Mouse (Mus musculus): ENCODE data around the gene Zfr.
A peak's percentile ranks its signal among the peaks of the same experiment; 100 is the strongest.
"Not testable (repeated sequence)": the region's sequence is repeated elsewhere in the genome, so short reads cannot be mapped to it uniquely, and the experiment has no call there.

Zfr gene

DNA sequence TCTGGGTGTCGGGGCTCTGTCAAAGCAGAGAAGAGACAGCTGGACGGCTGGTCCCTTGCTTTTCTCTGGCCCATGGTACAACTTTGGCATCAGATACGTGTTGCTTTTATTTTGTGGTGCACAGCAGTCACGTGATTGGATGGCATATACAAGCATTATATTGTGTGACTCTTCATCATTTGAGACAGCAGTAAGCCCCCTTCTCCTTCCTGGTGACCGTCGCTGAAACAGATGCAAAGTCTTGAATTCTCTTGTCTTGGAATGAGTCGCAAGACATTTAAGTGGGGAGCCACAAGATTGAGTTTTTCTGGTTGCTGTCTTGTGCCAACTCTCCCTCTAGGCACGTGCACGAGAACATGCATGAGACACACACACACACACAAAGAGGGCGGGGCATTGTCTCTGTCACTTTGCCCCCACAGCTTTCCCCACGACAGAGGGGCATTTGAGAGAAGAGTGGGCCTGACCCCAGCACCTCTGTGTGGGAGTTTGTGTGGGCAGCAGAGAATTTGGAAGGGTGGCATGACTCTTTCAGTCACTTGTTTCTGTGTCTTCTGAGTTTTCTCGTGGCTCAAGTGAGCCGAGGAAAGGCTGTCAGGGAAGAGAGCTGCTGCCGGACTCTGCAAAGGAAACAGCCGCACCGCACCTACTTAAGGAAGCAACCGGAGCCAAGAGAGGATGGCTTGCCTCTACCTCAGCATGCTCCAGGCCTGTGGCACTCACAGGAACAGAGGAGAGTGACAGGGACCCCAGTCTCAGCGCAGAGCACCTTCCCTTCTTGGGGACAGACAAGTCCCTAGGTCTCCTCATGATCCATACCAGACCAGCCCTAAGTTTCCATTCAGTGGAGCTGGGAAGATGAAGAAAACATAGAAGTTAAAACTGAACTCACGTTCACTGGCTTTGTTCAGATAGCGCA, 77.4 kb downstream of the Zfr start:
- no peak for DNase-seq (ENCODE audit: low spot score)

- DNase-seq (ENCODE audit: low spot score): no peak
These were observed 78.3 kb downstream of the Zfr start for GRCm38 (mm10) chr15:12195966-12196365.

- DNase-seq (ENCODE audit: low spot score): peak; percentile 71
These were observed 79.0 kb downstream of the Zfr start for GRCm38 (mm10) chr15:12196410-12197191.

GRCm38 (mm10) chr15:12197361-12197760, 79.7 kb downstream of the Zfr start:
- no peak for DNase-seq (ENCODE audit: low spot score)

- DNase-seq (ENCODE audit: low spot score): no peak
These were observed 82.4 kb downstream of the Zfr start for GRCm38 (mm10) chr15:12200021-12200420.

GRCm38 (mm10) chr15:12201856-12202255, 84.2 kb downstream of the Zfr start:
- DNase-seq (ENCODE audit: low spot score): no peak

- no peak for DNase-seq (ENCODE audit: low spot score)
These were observed 84.8 kb downstream of the Zfr start for GRCm38 (mm10) chr15:12202456-12202855.

- not testable (repeated sequence) for DNase-seq (ENCODE audit: low spot score)
These were observed 85.4 kb downstream of the Zfr start for GRCm38 (mm10) chr15:12203008-12203407.

- DNase-seq (ENCODE audit: low spot score): no peak
These were observed 86.1 kb downstream of the Zfr start for GRCm38 (mm10) chr15:12203512-12204318.

DNA sequence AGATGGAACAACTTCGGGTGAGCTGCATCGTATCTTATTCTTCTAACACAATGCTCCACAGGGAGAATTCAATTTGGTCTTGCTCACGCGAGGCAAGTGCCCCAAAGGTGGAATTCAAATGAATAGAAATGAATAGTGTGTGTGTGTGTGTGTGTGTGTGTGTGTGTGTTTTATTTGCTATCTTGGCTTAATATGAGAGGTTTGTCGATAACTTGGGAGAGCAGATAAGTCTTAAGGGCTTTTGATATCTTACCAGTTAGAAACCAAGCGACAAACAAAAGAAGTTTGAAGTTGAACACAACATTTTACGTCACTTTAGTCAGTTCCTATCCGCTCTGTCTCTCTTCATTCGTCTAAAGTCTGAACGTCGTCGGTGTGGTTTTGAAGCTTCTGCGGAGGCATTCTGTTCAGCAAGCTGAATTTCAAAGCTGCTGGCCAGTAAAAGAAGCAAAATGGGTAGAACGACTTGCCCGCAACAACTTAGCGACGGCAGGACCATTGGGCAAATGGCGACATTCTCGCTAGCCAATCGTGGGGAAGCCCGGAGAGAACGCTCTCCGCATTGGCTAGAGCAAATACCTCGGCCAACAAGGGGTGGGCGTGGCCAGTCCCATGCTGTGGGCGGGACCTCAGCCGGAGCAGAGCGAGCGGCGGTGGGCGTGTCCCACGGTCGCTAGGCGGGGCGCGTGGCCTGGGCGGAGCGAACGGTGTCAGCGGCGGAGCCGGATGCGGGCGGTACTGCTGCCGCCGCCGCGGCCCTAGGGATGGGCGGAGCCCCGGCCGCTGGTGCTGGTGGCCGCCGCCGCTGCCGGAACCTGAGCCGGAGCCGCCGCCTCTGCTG, 86.9 kb downstream of the Zfr start, which contains the start of gene Mtmr12:
TSS of gene Mtmr12 (plus strand) at position 710 of the 841 bp plus-strand sequence.
- peak; percentile 100 for DNase-seq (ENCODE audit: low spot score)

GRCm38 (mm10) chr15:12205160-12205901, 87.7 kb downstream of the Zfr start:
- no peak for DNase-seq (ENCODE audit: low spot score)

- DNase-seq (ENCODE audit: low spot score): no peak
These were observed 88.4 kb downstream of the Zfr start for GRCm38 (mm10) chr15:12205902-12206645.

DNA sequence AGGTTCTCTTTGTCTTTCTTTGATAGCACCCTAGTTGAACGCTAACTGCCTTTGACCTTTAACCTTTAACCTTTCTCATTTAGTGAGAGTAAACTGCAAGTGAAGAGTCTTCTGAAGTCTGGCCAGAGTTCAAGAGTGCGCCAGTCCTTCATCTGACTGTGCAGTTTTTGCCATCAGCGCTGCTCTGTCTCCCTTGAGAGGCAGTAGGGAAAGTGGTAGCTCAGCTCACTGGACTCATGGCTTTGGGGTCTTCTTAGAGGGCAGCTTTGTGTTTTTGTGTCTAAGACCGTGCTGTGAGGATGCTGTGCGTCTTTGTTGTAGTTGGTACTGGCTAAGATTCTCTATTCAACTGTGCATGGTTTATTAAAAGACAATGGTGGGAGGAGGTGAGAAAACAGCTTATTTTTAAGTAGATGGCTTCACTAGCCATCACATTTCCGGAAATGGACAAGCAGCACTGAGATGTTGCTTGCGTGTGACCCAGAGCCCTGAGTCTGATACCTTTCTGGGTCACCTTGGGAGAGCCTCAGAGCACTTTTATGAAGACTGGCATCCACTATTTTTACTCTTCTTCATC, 89.1 kb downstream of the Zfr start:
- DNase-seq (ENCODE audit: low spot score): no peak

- DNase-seq (ENCODE audit: low spot score): no peak
These were observed 90.0 kb downstream of the Zfr start for GRCm38 (mm10) chr15:12207556-12208090.

GRCm38 (mm10) chr15:12211577-12211976, 93.9 kb downstream of the Zfr start:
- DNase-seq (ENCODE audit: low spot score): no peak

DNA sequence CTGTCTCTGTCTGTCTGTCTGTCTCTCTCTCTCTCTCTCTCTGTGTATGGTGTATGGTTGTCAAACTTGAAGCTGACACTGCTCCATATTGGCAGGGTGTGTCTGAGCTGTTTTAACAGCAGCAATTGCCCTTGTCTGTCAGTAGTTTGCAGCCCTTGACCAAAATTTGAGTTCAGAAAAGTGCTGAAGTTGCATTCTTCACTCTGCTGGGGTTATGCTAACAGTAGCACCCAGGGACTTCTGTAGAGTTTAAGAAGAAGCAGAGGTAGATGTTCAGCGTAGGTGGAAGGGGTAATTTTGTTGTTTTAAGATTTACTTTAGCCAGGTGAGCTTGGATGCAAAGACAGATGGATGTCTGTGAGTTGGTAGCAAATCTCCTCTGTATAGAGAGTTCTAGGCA, 94.6 kb downstream of the Zfr start:
- DNase-seq (ENCODE audit: low spot score): no peak

DNA sequence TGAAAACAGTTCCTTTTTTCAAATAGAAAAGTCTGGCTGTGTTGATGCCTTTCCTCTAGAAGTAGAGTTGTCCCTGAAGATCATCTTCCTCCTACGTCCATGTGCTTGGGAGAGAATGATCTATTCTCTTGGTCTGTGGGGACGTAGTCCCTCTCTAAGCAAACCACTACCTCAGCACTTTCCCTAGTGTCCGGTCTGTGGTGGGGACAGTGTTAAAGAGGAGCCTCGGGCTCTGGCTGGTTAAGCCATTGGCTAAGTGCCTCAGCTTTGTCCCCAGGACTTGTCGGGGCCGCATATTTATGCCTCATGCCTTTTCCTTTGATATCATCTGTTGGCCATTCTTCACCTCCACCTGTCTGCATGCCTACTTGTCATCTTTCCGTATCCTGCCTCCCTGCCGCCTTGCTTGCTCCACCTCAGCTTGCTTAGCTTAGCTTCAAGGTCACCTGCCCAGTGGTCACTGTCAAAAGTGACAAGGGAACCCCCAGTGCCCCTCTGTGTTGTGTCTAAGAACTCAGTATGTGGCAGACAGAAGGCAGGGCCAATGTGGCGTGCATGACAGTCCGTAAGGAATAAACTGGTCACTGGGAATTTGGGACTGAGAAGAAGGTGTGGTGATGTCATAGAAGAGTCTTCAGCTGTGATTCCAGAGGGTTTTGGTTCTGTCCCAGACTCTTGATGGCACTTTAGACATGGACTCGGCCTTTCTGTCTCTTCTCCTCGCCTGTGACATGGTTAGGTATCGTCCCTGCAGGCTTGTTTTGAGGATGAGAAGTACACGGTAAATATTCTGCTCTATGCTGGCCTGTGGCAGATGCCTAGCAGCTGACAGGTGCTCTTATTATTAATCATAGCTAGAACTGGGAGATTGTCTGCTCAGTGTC, 97.1 kb downstream of the Zfr start:
- no peak for DNase-seq (ENCODE audit: low spot score)

DNA sequence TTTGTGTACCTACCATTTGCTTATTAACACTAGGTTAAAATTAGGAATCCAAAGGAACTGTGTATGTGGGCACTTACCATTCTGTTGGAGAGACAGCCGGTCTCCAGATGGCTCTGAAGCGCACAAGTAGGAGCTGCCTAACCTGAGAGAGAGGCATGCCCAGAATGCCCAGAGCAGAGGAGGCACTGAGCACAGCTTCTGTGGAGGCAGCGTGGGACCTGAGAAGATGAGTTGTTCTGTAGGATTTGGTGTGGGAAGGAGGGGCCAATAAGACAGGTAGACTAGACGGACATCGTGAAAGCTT, 97.7 kb downstream of the Zfr start:
- no peak for DNase-seq (ENCODE audit: low spot score)
